Mouse (Mus musculus) intestine, embryonic 16.5 days (tissue): ENCODE measurements around the gene Erbb4. TPM values are rescaled to one million over a fixed set of nuclear protein-coding genes. Genes with fewer than 3 reads are reported as not detected.

Source experiments
- ATAC-seq: fragments of 200-750 bp; cut with Nextera tagmentation; 2 replicates; pipeline ENCODE4 v1.8.0; 2017; ENCODE audit warnings: moderate TSS enrichment, moderate library complexity
- H3K27ac ChIP-seq: fragments of 300-500 bp; sonication (generic); 2 replicates; pipeline ENCODE4 v1.5.1; 2014; ENCODE audit warnings: mild to moderate bottlenecking, low read length
- H3K27me3 ChIP-seq: fragments of 300-500 bp; sonication (generic); replicated peaks from 2 replicates; pipeline ENCODE4 v1.6.1; 2014; ENCODE audit warnings: low read length, control low read depth, mixed read lengths; ENCODE audit not compliant: control insufficient read depth, insufficient read depth
- H3K36me3 ChIP-seq: fragments of 300-500 bp; sonication (generic); 2 replicates; pipeline ENCODE4 v1.6.1; 2014; ENCODE audit warnings: low read length, control low read depth; ENCODE audit not compliant: control insufficient read depth, insufficient read depth
- H3K4me1 ChIP-seq: fragments of 300-500 bp; sonication (generic); 2 replicates; pipeline ENCODE4 v1.6.1; 2014; ENCODE audit warnings: low read length, control low read depth, mixed read lengths; ENCODE audit not compliant: control insufficient read depth, insufficient read depth
- H3K4me2 ChIP-seq: fragments of 300-500 bp; sonication (generic); 2 replicates; pipeline ENCODE4 v1.6.1; 2014; ENCODE audit warnings: low read depth, low read length, control low read depth
- H3K4me3 ChIP-seq: fragments of 300-500 bp; sonication (generic); 2 replicates; pipeline ENCODE4 v1.5.1; 2014; ENCODE audit warnings: mild to moderate bottlenecking, low read length
- H3K9ac ChIP-seq: fragments of 300-500 bp; sonication (generic); 2 replicates; pipeline ENCODE4 v1.6.1; 2014; ENCODE audit warnings: low read depth, low read length
- H3K9me3 ChIP-seq: fragments of 300-500 bp; sonication (generic); 2 replicates; pipeline ENCODE4 v1.6.1; 2016; ENCODE audit warnings: low read length, control low read depth; ENCODE audit not compliant: control insufficient read depth
- WGBS: fragments of 180-500 bp; shearing (Covaris S2); extraction: QIAGEN DNeasy Blood & Tissue Kit; methylation state at CpG from one replicate; pipeline ENCODE4 v1.1.7; 2014; 5-methylcytosine and 5-hydroxymethylcytosine counted together
- polyA plus RNA-seq: library from polyadenylated mRNA; unstranded; fragments of >200 nt; fragmentation: Nextera tagmentation; extraction: Ambion mirVana; gene quantifications from 2 replicates; pipeline ENCODE4 v1.2.1, GENCODE M21; 2015

Gene Erbb4
- polyA plus RNA-seq, 1 experiment from 2014 or later: not detected

GRCm38 (mm10) chr1:69106937-69107461, 860 bp downstream of the Erbb4 start:
- Histone ChIP-seq H3K27me3 (peaks cover 37% of the 10 kb centered on the region), H3K9me3 (no peaks in the 10 kb centered on the region), H3K9ac (peak overlapping the region; percentile 59), H3K27ac (no peak overlapping the region), H3K36me3 (no peaks in the 10 kb centered on the region), H3K4me2 (peak overlapping the region; percentile 100), H3K4me1 (peaks cover 20% of the 10 kb centered on the region), H3K4me3 (peak overlapping the region; percentile 64)
- WGBS: under 1% methylated on average over 33 of the region's 35 CpGs
- peak; percentile 70 for ATAC-seq

DNA sequence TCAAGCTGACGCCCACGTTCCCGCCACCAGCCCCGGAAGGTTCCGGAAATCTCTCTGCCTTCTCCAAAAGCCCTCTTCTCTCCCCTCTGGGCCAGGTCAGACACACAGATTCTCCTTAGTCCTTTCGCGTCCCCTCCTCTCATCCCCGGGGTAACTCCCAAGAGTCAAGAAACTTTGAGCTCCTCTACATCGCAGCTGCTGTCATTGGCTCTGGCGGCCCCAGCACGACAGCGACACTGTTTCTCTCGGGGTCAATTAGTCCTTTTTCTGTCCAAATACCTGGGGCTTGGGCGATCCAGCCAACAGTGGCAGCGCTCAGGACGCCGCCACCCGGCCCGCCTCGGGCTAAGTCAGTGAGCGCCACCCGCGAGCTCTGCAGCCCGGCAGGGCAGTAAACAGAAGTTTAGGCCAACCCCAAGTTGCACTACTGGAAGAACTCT, 1.5 kb downstream of the Erbb4 start:
- Histone ChIP-seq H3K9me3 (no peaks in the 10 kb centered on the region), H3K4me1 (peaks cover 20% of the 10 kb centered on the region), H3K9ac (peak overlapping the region; percentile 51), H3K36me3 (no peaks in the 10 kb centered on the region), H3K27me3 (peaks cover 37% of the 10 kb centered on the region), H3K4me3 (peak overlapping the region; percentile 64), H3K27ac (no peak overlapping the region), H3K4me2 (peak overlapping the region; percentile 100)
- ATAC-seq: peak; percentile 62
- under 1% methylated on average over 24 of the region's 24 CpGs for WGBS

DNA sequence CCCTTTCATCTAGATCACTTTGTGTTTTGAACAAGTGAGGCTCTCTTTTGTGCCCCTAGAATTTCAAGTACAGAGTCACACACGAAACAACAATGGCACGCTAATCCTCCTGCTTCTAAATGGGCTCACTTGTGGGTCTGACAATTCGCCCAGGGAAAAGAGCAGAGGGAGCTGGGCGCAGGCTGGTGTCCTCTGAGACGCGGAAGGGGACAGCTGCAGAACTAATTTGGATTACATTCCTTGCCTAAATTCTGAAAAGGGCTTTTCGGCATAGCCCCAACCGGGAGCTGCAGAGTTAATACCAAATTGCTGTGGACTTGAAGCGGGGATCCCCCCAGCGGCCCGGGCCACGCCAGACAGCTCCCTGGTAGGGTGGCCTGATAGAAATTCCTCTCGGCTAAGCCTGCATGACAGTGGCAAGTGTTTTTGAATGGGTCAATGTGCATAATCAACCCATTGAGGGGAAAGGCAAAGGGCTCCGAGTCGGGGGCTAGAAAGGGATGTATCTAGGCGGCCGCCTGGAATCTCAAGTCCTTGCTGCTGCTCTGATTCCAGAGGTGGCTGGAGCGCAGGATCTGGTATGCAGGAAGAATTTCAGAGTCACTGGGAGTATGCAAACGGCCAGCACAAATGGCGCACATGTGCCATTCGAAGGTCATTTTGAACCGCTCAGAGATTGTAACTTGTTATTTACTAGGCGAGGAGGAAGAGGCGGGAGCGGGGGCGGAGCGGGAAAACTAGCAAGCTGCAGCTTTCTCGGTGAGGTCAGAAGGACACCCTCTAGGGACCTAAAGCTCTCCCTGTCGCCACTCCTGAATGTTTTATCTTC, 2.2 kb downstream of the Erbb4 start:
- peak; percentile 44 for ATAC-seq
- Histone ChIP-seq H3K36me3 (no peaks in the 10 kb centered on the region), H3K27ac (no peak overlapping the region), H3K4me3 (peak overlapping the region; percentile 64), H3K27me3 (peaks cover 37% of the 10 kb centered on the region), H3K9me3 (no peaks in the 10 kb centered on the region), H3K9ac (peak overlapping the region; percentile 51), H3K4me2 (peak overlapping the region; percentile 100), H3K4me1 (peaks cover 20% of the 10 kb centered on the region)
- WGBS: under 1% methylated on average over 29 of the region's 29 CpGs

- Histone ChIP-seq H3K9ac (no peak overlapping the region), H3K4me3 (peak overlapping the region; percentile 64), H3K27me3 (peaks cover 37% of the 10 kb centered on the region), H3K4me1 (peaks cover 20% of the 10 kb centered on the region), H3K36me3 (no peaks in the 10 kb centered on the region), H3K27ac (no peak overlapping the region), H3K4me2 (peak overlapping the region; percentile 100), H3K9me3 (no peaks in the 10 kb centered on the region)
- ATAC-seq: no peak
- 2% methylated on average over 13 of the region's 13 CpGs for WGBS
Measured at GRCm38 (mm10) chr1:69105096-69105492, 2.8 kb downstream of the Erbb4 start.

DNA sequence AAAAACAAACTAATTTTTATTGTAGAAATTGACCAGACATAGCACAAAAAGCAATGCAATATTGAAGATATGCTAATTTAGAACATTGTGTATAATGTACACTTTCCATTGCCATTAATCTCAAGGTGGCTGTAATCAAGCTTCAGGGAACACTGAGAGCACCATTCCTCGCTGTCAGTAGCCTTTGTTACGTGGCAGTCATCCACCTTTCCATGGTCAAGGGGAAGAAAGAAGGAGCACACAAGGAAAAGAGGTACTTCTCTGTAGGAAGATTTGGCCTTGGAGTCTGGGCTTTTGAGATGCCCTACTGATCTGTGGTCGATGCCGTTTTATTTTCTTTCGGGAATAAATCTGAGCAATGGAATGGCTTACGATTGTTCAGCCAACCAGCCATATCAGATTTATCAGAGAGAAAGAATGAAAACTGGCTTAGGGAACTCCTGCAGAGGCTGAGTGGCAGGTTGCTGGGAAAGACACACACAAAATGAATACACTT, 4.6 kb downstream of the Erbb4 start:
- 71% methylated on average over 6 of the region's 6 CpGs for WGBS
- Histone ChIP-seq H3K36me3 (no peaks in the 10 kb centered on the region), H3K9ac (no peak overlapping the region), H3K27me3 (peaks cover 29% of the 10 kb centered on the region), H3K4me3 (no peak overlapping the region), H3K9me3 (no peaks in the 10 kb centered on the region), H3K27ac (no peak overlapping the region), H3K4me2 (no peak overlapping the region), H3K4me1 (peaks cover 20% of the 10 kb centered on the region)
- no peak for ATAC-seq

GRCm38 (mm10) chr1:69101670-69102069, 6.2 kb downstream of the Erbb4 start:
- Histone ChIP-seq H3K9me3 (no peaks in the 10 kb centered on the region), H3K4me2 (no peak overlapping the region), H3K27me3 (peaks cover 22% of the 10 kb centered on the region), H3K9ac (no peak overlapping the region), H3K4me1 (peaks cover 14% of the 10 kb centered on the region), H3K36me3 (no peaks in the 10 kb centered on the region), H3K4me3 (no peak overlapping the region), H3K27ac (no peak overlapping the region)
- ATAC-seq: no peak
- 78% methylated on average over 2 of the region's 2 CpGs for WGBS

DNA sequence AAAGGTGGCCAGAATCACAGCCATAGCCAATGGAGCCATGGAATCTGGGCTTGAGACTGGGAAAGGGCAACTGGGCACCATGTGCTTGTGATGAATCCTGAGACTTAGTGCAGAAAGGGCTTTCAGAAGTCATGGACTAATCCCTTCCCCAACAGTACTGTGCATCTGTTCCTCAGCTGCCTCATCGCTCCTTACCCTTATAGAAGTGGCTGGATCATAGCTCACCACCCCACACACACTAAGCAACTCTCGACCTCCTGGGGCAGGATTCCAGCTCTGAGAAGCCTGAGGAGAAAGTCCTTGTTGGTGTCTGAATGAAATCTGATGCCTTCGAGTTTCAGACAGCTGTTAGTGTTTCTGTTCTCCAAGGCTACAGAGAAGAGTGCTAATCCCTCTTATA, 14.8 kb downstream of the Erbb4 start:
- H3K9ac ChIP-seq: no peak overlapping the region
- no peaks in the 10 kb centered on the region for H3K9me3 ChIP-seq
- 45% methylated on average over 3 of the region's 3 CpGs for WGBS
- no peak overlapping the region for H3K4me3 ChIP-seq
- H3K4me1 ChIP-seq: no peaks in the 10 kb centered on the region
- ATAC-seq: no peak
- no peaks in the 10 kb centered on the region for H3K36me3 ChIP-seq
- no peaks in the 10 kb centered on the region for H3K27me3 ChIP-seq
- H3K27ac ChIP-seq: no peak overlapping the region
- no peak overlapping the region for H3K4me2 ChIP-seq

- Histone ChIP-seq H3K9ac (no peak overlapping the region), H3K4me1 (no peaks in the 10 kb centered on the region), H3K27ac (no peak overlapping the region), H3K36me3 (no peaks in the 10 kb centered on the region), H3K4me2 (no peak overlapping the region), H3K4me3 (no peak overlapping the region), H3K27me3 (no peaks in the 10 kb centered on the region), H3K9me3 (no peaks in the 10 kb centered on the region)
- no peak for ATAC-seq
- WGBS: 77% methylated on average over 1 of the region's 1 CpGs
Measured at GRCm38 (mm10) chr1:69089331-69089730, 18.5 kb downstream of the Erbb4 start.

DNA sequence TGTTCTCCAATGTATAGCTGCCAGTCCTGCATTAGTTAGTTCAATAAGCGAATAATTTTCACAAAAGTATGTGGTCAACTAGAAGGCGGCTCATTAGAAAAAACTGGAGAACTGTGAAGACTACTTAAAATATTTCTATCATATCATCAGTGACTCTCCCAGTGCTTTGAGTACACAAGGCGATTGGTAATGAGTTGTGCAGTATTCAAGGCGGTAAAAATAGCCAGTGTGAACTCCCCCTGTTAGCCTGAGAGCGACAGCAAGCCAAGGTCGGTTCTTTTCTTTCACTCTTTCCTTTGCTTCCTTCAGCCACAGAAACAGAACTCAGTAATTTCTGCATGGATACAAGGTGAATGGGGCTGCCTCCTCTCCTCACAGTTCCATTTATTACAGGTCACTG, 22.1 kb downstream of the Erbb4 start:
- WGBS: 80% methylated on average over 6 of the region's 6 CpGs
- Histone ChIP-seq H3K9me3 (no peaks in the 10 kb centered on the region), H3K4me1 (no peaks in the 10 kb centered on the region), H3K4me3 (no peak overlapping the region), H3K36me3 (no peaks in the 10 kb centered on the region), H3K4me2 (no peak overlapping the region), H3K27ac (no peak overlapping the region), H3K9ac (no peak overlapping the region), H3K27me3 (no peaks in the 10 kb centered on the region)
- no peak for ATAC-seq
